Mouse (Mus musculus): ENCODE data around the gene Dact1.
A peak's percentile ranks its signal among the peaks of the same experiment; 100 is the strongest.

The Dact1 gene

GRCm38 (mm10) chr12:71337896-71338463 lies 28.3 kb downstream of the Dact1 start:
- no peak for DNase-seq (ENCODE audit: low spot score)

DNA sequence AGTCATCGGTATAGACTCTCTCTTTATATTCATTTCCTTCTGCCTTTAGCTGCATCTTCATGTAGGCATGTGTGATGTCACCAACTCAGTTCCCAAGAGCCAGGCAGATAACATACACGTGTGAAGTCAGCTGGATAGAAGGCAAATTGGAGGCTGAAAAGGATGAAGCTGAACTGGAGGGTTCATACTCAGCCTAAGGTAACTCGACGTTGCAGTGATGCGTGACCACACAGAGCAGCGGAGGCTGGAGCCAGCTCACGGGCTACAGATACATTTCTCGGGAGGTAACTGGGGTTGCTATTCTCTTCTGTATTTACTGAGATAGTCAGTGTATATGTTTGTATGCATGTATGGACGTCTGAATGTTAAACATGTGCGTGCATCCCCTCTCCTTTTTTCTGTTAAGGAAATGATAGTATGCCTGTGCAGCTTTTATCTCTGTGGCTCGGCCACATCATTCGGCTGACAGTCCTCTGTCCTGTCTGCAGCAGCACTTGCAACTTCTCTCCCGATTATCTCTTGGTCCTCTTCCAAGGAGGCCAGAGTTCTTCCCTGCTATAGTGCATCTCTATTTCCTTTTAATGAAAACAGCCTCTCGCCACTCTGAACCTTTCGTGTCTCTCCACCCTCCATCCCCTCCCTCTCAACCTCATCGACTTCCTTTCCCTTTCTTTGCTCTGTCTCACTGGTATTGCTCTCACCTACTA lies 29.6 kb downstream of the Dact1 start:
- DNase-seq (ENCODE audit: low spot score): no peak

DNA sequence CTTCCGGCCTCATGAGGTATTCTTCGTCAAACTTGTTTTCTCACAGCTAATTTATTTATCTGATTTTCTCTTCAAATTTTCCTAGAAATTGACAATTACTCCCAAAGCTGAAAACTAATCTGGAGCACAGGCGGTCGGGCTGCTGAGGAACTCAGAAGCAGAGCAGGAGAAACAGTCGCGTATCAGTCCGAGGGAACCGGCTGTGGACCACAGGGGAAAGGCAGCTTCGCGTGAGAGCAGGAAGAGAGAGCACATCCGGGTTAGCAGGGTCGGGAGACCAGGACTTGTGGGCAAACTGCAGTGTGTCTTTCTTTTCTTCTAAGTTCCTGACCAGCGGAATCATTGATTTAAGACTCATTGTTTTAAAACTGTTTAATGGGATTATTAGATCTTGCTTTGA lies 32.7 kb downstream of the Dact1 start:
- peak; percentile 49 for DNase-seq (ENCODE audit: low spot score)

DNA sequence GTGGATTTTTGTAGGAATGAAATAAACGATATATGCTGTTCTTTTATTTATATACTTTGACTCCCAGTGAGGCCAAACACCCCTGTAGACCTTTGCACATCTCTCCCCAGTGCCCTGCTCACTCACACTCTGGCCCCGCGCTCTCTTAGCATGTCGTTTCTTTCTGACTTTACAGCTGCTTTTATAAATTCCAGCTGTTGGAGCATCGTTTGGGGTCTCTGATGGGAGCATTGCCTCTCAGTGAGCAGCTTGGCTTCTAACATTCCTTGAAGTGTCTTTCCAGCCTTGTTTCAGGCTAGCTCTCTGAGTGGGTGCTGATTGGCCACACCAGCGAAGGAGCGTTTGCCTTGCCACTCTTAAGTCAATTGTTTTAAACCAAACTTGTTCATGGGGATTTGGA lies 35.8 kb downstream of the Dact1 start:
- no peak for DNase-seq (ENCODE audit: low spot score)

GRCm38 (mm10) chr12:71346071-71346470 lies 36.4 kb downstream of the Dact1 start:
- no peak for DNase-seq (ENCODE audit: low spot score)

GRCm38 (mm10) chr12:71348401-71348896 lies 38.8 kb downstream of the Dact1 start:
- DNase-seq (ENCODE audit: low spot score): no peak

DNA sequence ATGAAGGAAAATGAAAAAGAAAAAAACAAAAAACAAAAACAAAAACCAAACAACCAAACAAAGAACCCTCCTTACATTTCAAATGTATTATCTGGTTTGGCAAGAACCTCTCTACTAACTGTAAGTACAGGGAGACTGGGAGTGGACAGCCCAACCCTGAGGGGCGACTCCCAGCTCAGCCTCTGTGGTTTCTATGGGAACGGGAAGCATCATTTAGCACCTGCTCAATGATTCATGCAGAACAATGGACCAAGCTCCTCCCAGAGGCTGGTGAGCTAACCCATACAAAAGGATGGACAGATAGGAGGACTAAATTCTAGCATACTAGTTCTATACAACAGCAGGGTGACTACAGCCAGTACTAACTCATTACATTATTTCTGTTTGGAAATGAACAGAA lies 40.4 kb downstream of the Dact1 start:
- DNase-seq (ENCODE audit: low spot score): no peak

DNA sequence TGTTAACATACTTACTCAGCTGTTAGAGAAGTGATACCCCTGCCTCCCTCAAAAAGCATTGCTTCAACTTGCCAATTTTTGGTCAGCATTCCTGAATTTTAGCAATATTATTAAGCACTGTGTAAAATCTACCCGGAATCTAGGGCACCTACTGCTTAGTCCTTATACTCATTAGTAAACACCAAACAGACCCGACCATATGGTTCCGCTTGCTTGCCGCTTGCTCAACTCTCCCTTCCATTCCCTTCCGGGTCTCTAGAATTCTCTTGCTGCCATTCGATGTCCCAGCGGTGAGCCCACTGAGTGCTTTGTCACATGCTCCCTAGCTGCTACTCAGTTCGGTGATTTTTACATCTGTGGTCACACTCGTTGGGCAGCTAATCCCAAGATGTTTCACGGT lies 45.0 kb downstream of the Dact1 start:
- DNase-seq (ENCODE audit: low spot score): no peak

DNA sequence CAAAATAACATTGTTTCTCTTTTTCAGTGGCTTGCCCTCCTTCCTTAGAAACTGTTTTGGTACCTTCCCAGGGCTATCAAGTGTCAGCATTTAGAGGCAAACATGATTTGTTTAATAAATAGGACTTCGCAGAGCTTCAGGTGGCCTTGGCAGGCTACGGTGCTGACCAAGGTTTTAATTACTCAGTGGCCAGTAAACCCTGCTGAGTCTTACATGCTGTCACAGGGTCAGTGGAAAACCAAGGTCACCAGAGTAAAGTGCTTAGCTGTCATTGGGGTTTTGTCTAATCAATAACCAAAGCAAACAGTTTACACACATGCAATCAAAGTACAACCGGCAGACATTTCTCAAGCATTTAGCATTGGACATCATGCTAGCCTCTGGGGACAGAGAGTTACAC lies 45.4 kb downstream of the Dact1 start:
- DNase-seq (ENCODE audit: low spot score): no peak

DNA sequence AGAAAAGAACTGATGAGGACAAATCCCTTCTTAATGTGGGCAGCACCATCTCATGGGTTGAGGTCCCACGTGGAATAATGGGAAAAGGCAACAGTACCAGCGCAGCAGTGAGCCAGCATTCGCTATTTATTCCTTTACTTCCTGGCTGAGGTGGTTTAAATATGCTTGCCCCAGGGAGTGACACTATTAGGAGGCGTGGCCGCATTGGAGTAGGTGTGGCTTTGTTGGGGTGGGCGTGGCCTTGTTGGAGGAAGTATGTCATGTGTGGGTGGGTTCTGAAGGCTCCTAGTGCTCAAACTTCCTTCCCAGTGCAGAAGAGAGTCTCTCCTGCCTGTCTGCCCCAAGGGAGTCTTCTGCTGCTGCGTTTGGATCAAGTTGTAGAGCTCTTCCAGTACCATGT lies 51.9 kb downstream of the Dact1 start:
- DNase-seq (ENCODE audit: low spot score): no peak

DNA sequence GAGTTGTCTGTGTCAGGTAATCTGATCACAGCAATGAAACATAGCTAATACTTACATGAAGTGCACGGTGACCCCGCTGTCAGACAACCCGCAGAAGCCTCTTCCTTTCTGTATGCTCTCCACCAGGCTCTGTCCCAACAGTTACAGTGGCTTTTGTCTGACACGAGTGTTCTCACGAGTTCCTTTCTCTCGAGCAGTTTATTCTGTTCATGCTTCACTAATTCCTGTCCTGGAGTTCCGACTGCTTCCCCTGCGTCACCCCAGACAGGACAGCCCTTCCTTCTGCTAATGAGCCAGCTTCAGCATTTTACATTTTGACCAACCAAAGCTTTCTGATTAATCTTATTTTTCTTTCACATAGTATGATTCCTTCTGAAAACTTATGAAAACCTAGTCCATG lies 52.7 kb downstream of the Dact1 start:
- DNase-seq (ENCODE audit: low spot score): no peak

- DNase-seq (ENCODE audit: low spot score): no peak
These were observed 54.4 kb downstream of the Dact1 start for GRCm38 (mm10) chr12:71364106-71364505.

GRCm38 (mm10) chr12:71364531-71364930 lies 54.8 kb downstream of the Dact1 start:
- no peak for DNase-seq (ENCODE audit: low spot score)

- DNase-seq (ENCODE audit: low spot score): no peak
These were observed 55.5 kb downstream of the Dact1 start for GRCm38 (mm10) chr12:71365208-71365607.

- DNase-seq (ENCODE audit: low spot score): no peak
These were observed 56.5 kb downstream of the Dact1 start for GRCm38 (mm10) chr12:71366175-71366574.

GRCm38 (mm10) chr12:71368631-71369030 lies 58.9 kb downstream of the Dact1 start:
- DNase-seq (ENCODE audit: low spot score): no peak

Data from testis, postnatal 10 days (tissue).